ENCODE assay signal across 11 mouse cellular contexts in the genomic region with DNA sequence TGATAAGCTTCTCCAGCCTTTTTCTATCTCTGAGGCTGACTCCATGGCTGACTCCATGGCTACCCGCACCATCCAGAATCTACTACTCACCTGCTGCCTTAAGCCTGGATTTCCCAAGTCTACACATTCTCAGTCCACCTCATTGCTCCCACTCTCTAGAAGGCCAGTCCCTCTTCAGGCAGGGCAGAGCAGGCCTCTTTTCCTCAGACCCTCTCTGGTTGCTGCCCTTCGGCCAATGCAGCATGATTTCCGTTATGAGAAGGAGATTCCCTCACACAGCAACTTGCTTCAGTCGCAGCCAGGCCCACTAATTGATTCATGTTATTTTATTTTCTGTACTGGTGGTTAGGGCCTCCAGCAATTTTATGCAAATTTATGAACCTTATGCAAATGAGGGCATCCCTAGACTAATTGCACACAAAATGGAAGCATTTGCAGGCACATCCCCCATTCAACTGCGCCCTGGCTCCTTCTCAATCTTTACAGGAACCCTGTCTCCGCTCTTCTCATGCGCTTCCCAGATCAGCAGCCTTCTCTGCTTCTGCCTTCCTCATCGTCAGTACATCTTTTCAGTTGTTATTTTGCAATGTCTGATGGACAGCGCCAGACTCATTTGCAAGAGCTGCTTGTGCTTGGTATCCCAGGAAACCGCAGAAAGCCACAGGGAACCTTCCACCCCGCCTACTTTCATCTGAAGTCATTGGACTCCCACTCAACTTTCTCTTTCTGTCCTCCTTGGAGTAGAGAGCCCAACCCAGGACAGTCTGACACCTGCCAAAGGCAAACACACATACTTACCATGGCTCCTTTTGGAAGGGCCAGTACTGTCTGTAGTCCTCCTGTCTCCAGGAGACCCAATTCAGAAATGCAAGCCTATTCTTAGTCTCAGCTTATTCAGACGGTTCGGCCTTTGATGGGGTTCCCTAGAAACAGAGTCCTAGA.
DNase-seq lines count a peak whose midpoint lies in the region; ATAC-seq lines count a peak whose summit lies in the region.
"Had no signal": no experiment of that assay in that cellular context is flagged by ENCODE, and none has a peak within 500 bp of the region (broad histone marks: within the 10 kb centered on the region; RNA-seq: fewer than 3 reads in every experiment).

No protein-coding gene starts in this region.

- DNase-seq in right cerebral cortex, adult 2 months (ENCODE audit: low spot score in 2 of 2): peak; percentile 40 to 42
- DNase-seq in right cerebral cortex, postnatal 4 days: no peak
- peak; percentile 25 for DNase-seq in hindbrain, embryonic 11.5 days (ENCODE audit: low spot score)
- DNase-seq in midbrain, embryonic 10.5 days (ENCODE audit: low spot score): peak; percentile 20
- peak; percentile 36 for DNase-seq in telencephalon, adult 2 months (ENCODE audit: low read depth, low spot score)
- DNase-seq in urinary bladder, adult 18-20 months (ENCODE audit: low spot score in 2 of 2): no peak
- DNase-seq in ovary, postnatal 10 days (ENCODE audit: low spot score): no peak
- DNase-seq in kidney, adult 8-10 months: no peak
- DNase-seq: cerebellum, postnatal 10 days; kidney, postnatal 10 days had no signal

- H3K36me3 ChIP-seq in hindbrain, embryonic 11.5 days (ENCODE audit: control insufficient read depth, insufficient read depth, low read length): no peaks in the 10 kb centered on the region
- H3K36me3 ChIP-seq in midbrain, embryonic 10.5 days: no peaks in the 10 kb centered on the region

- WGBS in hindbrain, embryonic 11.5 days: 56% methylated on average over 13 of the region's 13 CpGs
- WGBS in midbrain, embryonic 10.5 days: 67% methylated on average over 13 of the region's 13 CpGs

- no peaks in the 10 kb centered on the region for H3K4me1 ChIP-seq in hindbrain, embryonic 11.5 days (replicated peaks; ENCODE audit: control insufficient read depth, insufficient read depth, low read length)
- H3K4me1 ChIP-seq in midbrain, embryonic 10.5 days: peaks cover 18% of the 10 kb centered on the region
- H3K4me1 ChIP-seq: megakaryocyte, embryonic 14.5 days had no signal

- H3K9ac ChIP-seq in hindbrain, embryonic 11.5 days (ENCODE audit: low read depth, low read length): no peak overlapping the region

- no peaks in the 10 kb centered on the region for H3K27me3 ChIP-seq in hindbrain, embryonic 11.5 days (ENCODE audit: control insufficient read depth, insufficient read depth, low read length)
- peaks cover 52% of the 10 kb centered on the region for H3K27me3 ChIP-seq in midbrain, embryonic 10.5 days (ENCODE audit: low read depth, poor library complexity, severe bottlenecking)

- H3K27ac ChIP-seq in hindbrain, embryonic 11.5 days (ENCODE audit: low read depth, low read length): 0 out of 2 replicates have a peak overlapping the region, but pooled peaks have one; percentile 7
- no peak overlapping the region for H3K27ac ChIP-seq in midbrain, embryonic 10.5 days (replicated peaks)

- H3K4me2 ChIP-seq in hindbrain, embryonic 11.5 days (replicated peaks; ENCODE audit: low read depth, low read length): no peak overlapping the region

- ATAC-seq in hindbrain, embryonic 11.5 days (ENCODE audit: low FRiP score): peak; percentile 78

- H3K9me3 ChIP-seq in hindbrain, embryonic 11.5 days (ENCODE audit: control insufficient read depth, low read length): no peaks in the 10 kb centered on the region
- no peaks in the 10 kb centered on the region for H3K9me3 ChIP-seq in midbrain, embryonic 10.5 days (replicated peaks)
- H3K9me3 ChIP-seq: megakaryocyte, embryonic 14.5 days had no signal

- no peak overlapping the region for H3K4me3 ChIP-seq in hindbrain, embryonic 11.5 days (ENCODE audit: low read depth, low read length)
- no peak overlapping the region for H3K4me3 ChIP-seq in midbrain, embryonic 10.5 days
- H3K4me3 ChIP-seq: megakaryocyte, embryonic 14.5 days had no signal

Comparison
In these comparisons a context has a peak if more than half of its experiments do, and no peak if none do; other contexts are left out.
1. DNase-seq: peak in right cerebral cortex, adult 2 months (2 of 2), hindbrain, embryonic 11.5 days (single experiment), midbrain, embryonic 10.5 days (single experiment) and telencephalon, adult 2 months (single experiment); none in right cerebral cortex, postnatal 4 days (single experiment), urinary bladder, adult 18-20 months (0 of 2), ovary, postnatal 10 days (single experiment) and kidney, adult 8-10 months (0 of 2).